Mouse (Mus musculus) heart, embryonic 14.5 days (tissue): ENCODE data around the gene Srpk2. TPM values are rescaled to one million over a fixed set of nuclear protein-coding genes. Genes with fewer than 3 reads are reported as not detected.
"Not testable (repeated sequence)": the region's sequence is repeated elsewhere in the genome, so short reads cannot be mapped to it uniquely, and the experiment has no call there.

Experiments
- ATAC-seq: fragments of 200-750 bp; cut with Nextera tagmentation; 2 replicates; pipeline ENCODE4 v1.8.0; 2017; ENCODE audit warnings: low read depth, moderate TSS enrichment; ENCODE audit not compliant: insufficient number of reproducible peaks, insufficient read depth, low FRiP score
- H3K27ac ChIP-seq, 2 experiments: fragments of 200-500 bp in 1 of 2; fragments of 300-500 bp in 1 of 2; sonication (generic) in 1 of 2; replicated peaks in 1 of 2; 2 replicates each; pipeline ENCODE4 v1.5.1; 2012 to 2014; ENCODE audit warnings: low read depth in 2 of 2, low read length in 2 of 2, control low read depth in 1 of 2, mild to moderate bottlenecking in 1 of 2, mixed read lengths in 1 of 2; ENCODE audit not compliant: control insufficient read depth in 1 of 2, insufficient read depth in 1 of 2
- H3K27me3 ChIP-seq: fragments of 300-500 bp; sonication (generic); 2 replicates; pipeline ENCODE4 v1.6.1; 2014; ENCODE audit warnings: mild to moderate bottlenecking, low read length, control low read depth; ENCODE audit not compliant: control insufficient read depth, insufficient read depth
- H3K36me3 ChIP-seq: fragments of 300-500 bp; sonication (generic); 2 replicates; pipeline ENCODE4 v1.6.1; 2014; ENCODE audit warnings: mild to moderate bottlenecking, control low read depth, low read length, mixed read lengths; ENCODE audit not compliant: control insufficient read depth, insufficient read depth
- H3K4me1 ChIP-seq, 2 experiments: fragments of 200-500 bp in 1 of 2; fragments of 300-500 bp in 1 of 2; sonication (generic) in 1 of 2; 2 replicates each; pipeline ENCODE4 v1.6.1; 2012 to 2014; ENCODE audit warnings: low read length in 2 of 2, control low read depth in 1 of 2, mixed read lengths in 1 of 2; ENCODE audit not compliant: control insufficient read depth in 2 of 2, insufficient read depth in 2 of 2
- H3K4me2 ChIP-seq: fragments of 300-500 bp; sonication (generic); 2 replicates; pipeline ENCODE4 v1.6.1; 2014; ENCODE audit warnings: mild to moderate bottlenecking, low read length
- H3K4me3 ChIP-seq, 2 experiments: fragments of 200-500 bp in 1 of 2; fragments of 300-500 bp in 1 of 2; sonication (generic) in 1 of 2; 2 replicates each; pipeline ENCODE4 v1.5.1; 2012 to 2014; ENCODE audit warnings: low read length in 2 of 2, mild to moderate bottlenecking in 2 of 2, control low read depth in 1 of 2, low read depth in 1 of 2, moderate library complexity in 1 of 2; ENCODE audit not compliant: control insufficient read depth in 1 of 2, insufficient read depth in 1 of 2
- H3K9ac ChIP-seq: fragments of 300-500 bp; sonication (generic); 2 replicates; pipeline ENCODE4 v1.6.1; 2014; ENCODE audit warnings: mild to moderate bottlenecking, low read length
- H3K9me3 ChIP-seq: fragments of 300-500 bp; sonication (generic); 2 replicates; pipeline ENCODE4 v1.6.1; 2016; ENCODE audit warnings: low read length, control low read depth; ENCODE audit not compliant: control insufficient read depth
- WGBS: fragments of 180-500 bp; shearing (Covaris S2); extraction: QIAGEN DNeasy Blood & Tissue Kit; methylation state at CpG from one replicate; pipeline ENCODE4 v1.1.7; 2014; 5-methylcytosine and 5-hydroxymethylcytosine counted together
- polyA plus RNA-seq: library from polyadenylated mRNA; unstranded; fragments of >200 nt; fragmentation: Nextera tagmentation; extraction: Ambion mirVana; gene quantifications from 2 replicates; pipeline ENCODE4 v1.2.1, GENCODE M21; 2014

Srpk2 gene
- polyA plus RNA-seq, 1 experiment from 2014 or later: 49.6 TPM

DNA sequence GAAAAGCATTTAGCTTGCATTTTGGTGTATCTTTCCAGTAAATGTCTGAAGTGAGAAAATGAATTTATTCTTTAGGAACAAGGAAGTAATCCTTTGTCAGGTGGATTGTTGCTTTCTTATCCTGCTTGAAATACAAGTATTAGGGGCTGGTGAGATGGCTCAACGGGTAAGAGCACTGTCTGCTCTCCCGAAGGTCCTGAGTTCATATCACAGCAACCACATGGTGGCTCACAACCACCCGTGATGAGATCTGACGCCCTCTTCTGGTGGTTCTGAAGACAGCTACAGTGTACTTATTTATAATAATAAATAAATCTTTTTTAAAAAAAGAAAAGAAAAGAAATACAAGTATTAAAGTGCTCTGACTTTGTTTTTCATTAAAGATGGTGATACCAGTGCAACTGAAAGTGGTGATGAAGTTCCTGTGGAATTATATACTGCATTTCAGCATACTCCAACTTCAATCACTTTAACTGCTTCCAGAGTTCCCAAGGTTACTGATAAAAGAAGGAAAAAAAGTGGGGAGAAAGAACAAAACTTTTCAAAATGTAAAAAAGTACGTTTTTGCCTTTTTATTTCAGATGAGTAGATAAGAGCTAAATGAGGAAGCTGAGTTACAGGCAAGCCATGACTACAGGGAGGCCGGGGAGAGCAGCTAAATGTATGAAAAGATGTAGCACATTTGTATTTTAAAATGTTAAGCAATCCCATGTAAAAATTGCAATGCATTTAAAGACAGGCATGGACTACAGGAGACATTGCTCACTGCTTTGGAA lies 211.1 kb downstream of the Srpk2 start:
- Histone ChIP-seq H3K9ac (no peak overlapping the region), H3K4me2 (no peak overlapping the region), H3K27me3 (no peaks in the 10 kb centered on the region), H3K4me3 (no peak overlapping the region), H3K27ac (no peak overlapping the region), H3K36me3 (peaks cover 74% of the 10 kb centered on the region), H3K9me3 (no peaks in the 10 kb centered on the region), H3K4me1 (no peaks in the 10 kb centered on the region)
- WGBS: 72% methylated on average over 6 of the region's 6 CpGs
- ATAC-seq: no peak

DNA sequence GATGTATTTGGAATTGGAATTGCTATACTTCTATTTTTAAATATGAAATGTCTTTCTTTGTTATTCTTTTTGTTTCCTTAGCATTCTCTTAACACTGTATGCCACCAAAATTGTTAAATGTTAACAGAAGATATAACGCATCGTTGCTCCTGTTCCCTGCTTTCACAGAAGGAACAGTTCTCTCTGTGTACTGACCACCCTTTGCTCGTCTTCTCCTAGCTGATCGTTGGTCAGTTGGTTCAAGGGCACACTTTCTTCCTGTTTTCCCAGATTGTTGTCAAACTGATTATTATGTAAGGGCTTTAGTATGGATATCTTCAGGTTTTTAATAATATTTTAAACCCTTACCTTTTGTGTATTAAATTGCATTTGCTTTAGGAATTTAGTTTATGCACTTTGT lies 217.9 kb downstream of the Srpk2 start:
- H3K9ac ChIP-seq: no peak overlapping the region
- H3K9me3 ChIP-seq: no peaks in the 10 kb centered on the region
- 94% methylated on average over 4 of the region's 4 CpGs for WGBS
- H3K4me2 ChIP-seq: no peak overlapping the region
- no peaks in the 10 kb centered on the region for H3K27me3 ChIP-seq
- no peaks in the 10 kb centered on the region for H3K4me1 ChIP-seq
- no peak for ATAC-seq
- H3K27ac ChIP-seq: no peak overlapping the region
- no peak overlapping the region for H3K4me3 ChIP-seq
- H3K36me3 ChIP-seq: peaks cover 78% of the 10 kb centered on the region

DNA sequence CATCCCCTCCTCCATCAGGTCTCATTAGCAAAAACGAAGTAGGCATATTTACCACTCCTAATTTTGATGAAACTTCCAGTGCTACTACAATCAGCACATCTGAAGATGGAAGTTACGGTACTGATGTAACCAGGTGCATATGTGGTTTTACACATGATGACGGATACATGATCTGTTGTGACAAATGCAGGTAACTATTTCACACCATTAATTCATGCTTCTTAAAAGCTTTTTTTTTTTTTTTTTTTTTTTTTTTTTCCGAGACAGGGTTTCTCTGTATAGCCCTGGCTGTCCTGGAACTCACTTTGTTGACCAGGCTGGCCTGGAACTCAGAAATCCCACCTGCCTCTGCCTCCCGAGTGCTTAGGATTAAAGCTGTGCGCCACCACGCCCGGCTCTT lies 219.7 kb downstream of the Srpk2 start:
- H3K9ac ChIP-seq: no peak overlapping the region
- ATAC-seq: no peak
- WGBS: 94% methylated on average over 8 of the region's 8 CpGs
- no peaks in the 10 kb centered on the region for H3K4me1 ChIP-seq
- H3K4me2 ChIP-seq: no peak overlapping the region
- no peaks in the 10 kb centered on the region for H3K9me3 ChIP-seq
- H3K27me3 ChIP-seq: no peaks in the 10 kb centered on the region
- peaks cover 70% of the 10 kb centered on the region for H3K36me3 ChIP-seq
- no peak overlapping the region for H3K4me3 ChIP-seq
- H3K27ac ChIP-seq: no peak overlapping the region

DNA sequence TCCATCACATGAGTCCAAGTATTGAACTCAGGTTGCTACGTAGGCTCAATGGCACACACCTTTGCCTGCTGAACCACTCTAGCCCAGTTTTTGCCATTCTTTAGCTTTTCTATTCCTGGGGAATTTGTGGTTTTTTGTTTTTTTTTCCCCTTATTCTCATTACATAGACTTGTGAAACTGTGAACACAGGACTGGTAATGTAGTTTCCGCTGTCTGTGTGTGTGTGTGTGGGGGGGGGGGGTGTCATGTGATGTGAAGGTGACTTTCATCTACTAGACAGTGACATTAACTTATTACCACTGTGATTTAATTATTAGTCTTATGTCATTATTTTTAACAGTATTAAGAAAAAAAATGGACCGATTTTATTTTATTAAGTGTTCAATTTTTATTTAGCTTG lies 220.2 kb downstream of the Srpk2 start:
- no peaks in the 10 kb centered on the region for H3K9me3 ChIP-seq
- H3K27ac ChIP-seq: no peak overlapping the region
- no peak overlapping the region for H3K9ac ChIP-seq
- WGBS: 93% methylated on average over 3 of the region's 3 CpGs
- H3K4me1 ChIP-seq: no peaks in the 10 kb centered on the region
- no peak overlapping the region for H3K4me2 ChIP-seq
- H3K27me3 ChIP-seq: no peaks in the 10 kb centered on the region
- no peak overlapping the region for H3K4me3 ChIP-seq
- H3K36me3 ChIP-seq: peaks cover 67% of the 10 kb centered on the region
- ATAC-seq: no peak

DNA sequence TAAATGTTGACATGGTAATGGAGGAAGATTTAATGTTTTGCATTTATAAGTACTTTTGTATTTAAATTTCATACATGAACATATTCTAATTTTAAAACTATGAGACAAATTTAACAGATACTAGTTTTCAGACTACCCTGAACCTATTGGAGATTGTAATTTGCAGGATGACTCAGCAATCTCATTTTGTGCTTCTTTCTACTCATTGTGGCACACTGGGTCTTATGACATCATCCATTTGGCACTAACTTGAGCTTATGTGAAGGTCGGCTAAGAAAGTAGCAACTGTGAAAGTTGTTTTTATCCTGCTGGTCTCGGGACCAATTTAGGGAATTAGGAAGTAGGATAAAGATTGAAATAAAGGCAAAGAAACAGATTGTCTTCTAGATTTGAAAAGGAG lies 222.7 kb downstream of the Srpk2 start:
- no peak overlapping the region for H3K4me3 ChIP-seq
- no peak for ATAC-seq
- H3K9me3 ChIP-seq: no peaks in the 10 kb centered on the region
- H3K27me3 ChIP-seq: no peaks in the 10 kb centered on the region
- no peaks in the 10 kb centered on the region for H3K4me1 ChIP-seq
- H3K36me3 ChIP-seq: peaks cover 55% of the 10 kb centered on the region
- WGBS: 37% methylated on average over 2 of the region's 2 CpGs
- H3K27ac ChIP-seq: no peak overlapping the region
- no peak overlapping the region for H3K9ac ChIP-seq
- H3K4me2 ChIP-seq: no peak overlapping the region

DNA sequence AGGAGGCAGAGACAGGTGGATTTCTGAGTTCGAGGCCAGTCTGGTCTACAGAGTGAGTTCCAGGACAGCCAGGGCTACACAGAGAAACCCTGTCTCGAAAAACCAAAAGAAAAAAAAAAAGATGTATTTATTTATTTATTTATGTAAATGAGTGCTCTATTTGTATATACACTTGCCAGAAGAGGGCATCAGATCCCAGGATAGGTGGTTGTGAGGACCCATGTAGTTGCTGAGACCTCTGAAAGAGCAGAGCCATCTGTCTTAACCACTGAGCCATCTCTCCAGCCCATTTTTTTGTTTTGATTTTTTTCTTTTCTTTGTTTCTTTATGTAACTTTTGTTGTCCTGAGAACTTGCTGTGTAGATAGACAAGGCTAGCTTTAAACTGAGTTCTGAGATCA lies 230.9 kb downstream of the Srpk2 start:
- WGBS: 92% methylated on average over 2 of the region's 2 CpGs
- not testable (repeated sequence) for H3K27me3 ChIP-seq, H3K4me1 ChIP-seq, H3K9me3 ChIP-seq, ATAC-seq, H3K4me2 ChIP-seq, H3K27ac ChIP-seq, H3K4me3 ChIP-seq, H3K9ac ChIP-seq
- H3K36me3 ChIP-seq: peaks cover 50% of the 10 kb centered on the region

Other genes starting within 250 kb of the Srpk2 start
- 20.6 and 21.4 TPM in 2 replicates for gene Pus7, start 99.1 kb upstream of the Srpk2 start, polyA plus RNA-seq
- 23.9 and 28.9 TPM in 2 replicates for gene Rint1, start 103.1 kb upstream of the Srpk2 start, polyA plus RNA-seq
- 113 and 120 TPM in 2 replicates for gene Tomm7, start 159.5 kb upstream of the Srpk2 start, polyA plus RNA-seq